In the genomic region with DNA sequence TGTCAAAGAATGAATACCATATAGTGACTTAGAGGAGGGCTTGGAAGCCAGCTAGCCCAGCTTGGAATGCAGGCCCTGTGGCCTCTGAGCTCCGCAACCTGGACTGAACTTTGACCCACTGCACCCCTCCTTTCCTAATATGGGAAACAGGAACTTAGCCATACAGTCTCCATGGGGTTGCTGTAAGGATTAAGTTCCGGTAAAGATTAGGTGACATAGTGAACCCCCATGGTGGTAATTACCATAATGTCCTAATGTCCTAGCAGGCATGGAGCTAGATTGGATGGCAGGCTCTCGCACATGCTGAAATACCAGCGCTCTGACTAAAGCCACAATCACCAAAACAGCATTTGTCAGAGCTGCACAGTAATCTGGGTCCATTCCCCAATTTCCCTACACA, we compare ENCODE assay signal across 13 mouse cellular contexts.
"Had no signal": no experiment of that assay in that cellular context is flagged by ENCODE, and none has a peak within 500 bp of the region (broad histone marks: within the 10 kb centered on the region; RNA-seq: fewer than 3 reads in every experiment).

No protein-coding gene starts in this region.

- H3K36me3 ChIP-seq: limb, embryonic 10.5 days; liver, embryonic 15.5 days; stomach, embryonic 15.5 days had no signal

- H3K4me3 ChIP-seq: limb, embryonic 10.5 days; liver, embryonic 15.5 days; stomach, embryonic 15.5 days had no signal

- H3K4me2 ChIP-seq: liver, embryonic 11.5 days; liver, embryonic 15.5 days; midbrain, embryonic 11.5 days; stomach, embryonic 15.5 days had no signal

- H3K9ac ChIP-seq: liver, embryonic 15.5 days; stomach, embryonic 15.5 days had no signal

- H3K27ac ChIP-seq: limb, embryonic 10.5 days; liver, embryonic 15.5 days; macrophage; stomach, embryonic 15.5 days had no signal

- H3K27me3 ChIP-seq: liver, embryonic 15.5 days; megakaryocyte, embryonic 14.5 days; stomach, embryonic 15.5 days had no signal

- H3K9me3 ChIP-seq: limb, embryonic 10.5 days; liver, embryonic 15.5 days; stomach, embryonic 15.5 days had no signal

- ATAC-seq: midbrain, embryonic 16.5 days had no signal

- H3K4me1 ChIP-seq: liver, embryonic 15.5 days; megakaryocyte, embryonic 14.5 days; stomach, embryonic 15.5 days had no signal

- DNase-seq: kidney, adult 18-20 months; kidney, postnatal 10 days; kidney, postnatal 4 days; right cerebral cortex, postnatal 14 days; thymus, postnatal 4 days had no signal
